Mouse (Mus musculus): ENCODE results near the gene Clpsl2. TPM values are rescaled to one million over a fixed set of nuclear protein-coding genes. Genes with fewer than 3 reads are reported as not detected.

The Clpsl2 gene
- polyA plus RNA-seq, 1 experiment from 2014 or later = not detected

DNA sequence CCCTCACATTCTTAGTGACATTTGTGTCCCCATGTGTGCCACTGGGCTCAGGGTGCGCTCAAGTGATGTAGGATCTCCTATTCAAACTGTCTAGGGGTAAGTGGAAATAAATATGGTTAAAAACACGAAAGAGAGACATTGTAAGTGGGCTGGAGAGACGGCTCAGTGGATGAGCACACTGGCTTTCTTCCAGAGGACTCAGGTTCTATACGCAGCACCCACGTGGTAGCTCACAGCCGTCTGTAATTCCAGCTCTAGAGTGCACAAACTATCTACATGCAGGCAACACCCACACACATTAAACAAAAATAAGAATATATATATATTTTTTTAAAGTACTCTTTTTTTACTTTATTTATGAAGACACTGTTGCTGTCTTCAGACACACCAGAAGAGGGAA lies 23.7 kb downstream of the Clpsl2 start:
- Histone ChIP-seq H3K27me3 (replicated peaks) (no peaks in the 10 kb centered on the region), H3K9me3 (no peaks in the 10 kb centered on the region), H3K4me3 (no peak overlapping the region), H3K27ac (no peak overlapping the region), H3K9ac (no peak overlapping the region), H3K4me2 (no peak overlapping the region), H3K36me3 (replicated peaks) (no peaks in the 10 kb centered on the region), H3K4me1 (peaks cover 11% of the 10 kb centered on the region; the same call in 1 of the 2 replicates)
- no peak for ATAC-seq (replicated peaks)
- WGBS = 81% methylated on average over 6 of the region's 6 CpGs

DNA sequence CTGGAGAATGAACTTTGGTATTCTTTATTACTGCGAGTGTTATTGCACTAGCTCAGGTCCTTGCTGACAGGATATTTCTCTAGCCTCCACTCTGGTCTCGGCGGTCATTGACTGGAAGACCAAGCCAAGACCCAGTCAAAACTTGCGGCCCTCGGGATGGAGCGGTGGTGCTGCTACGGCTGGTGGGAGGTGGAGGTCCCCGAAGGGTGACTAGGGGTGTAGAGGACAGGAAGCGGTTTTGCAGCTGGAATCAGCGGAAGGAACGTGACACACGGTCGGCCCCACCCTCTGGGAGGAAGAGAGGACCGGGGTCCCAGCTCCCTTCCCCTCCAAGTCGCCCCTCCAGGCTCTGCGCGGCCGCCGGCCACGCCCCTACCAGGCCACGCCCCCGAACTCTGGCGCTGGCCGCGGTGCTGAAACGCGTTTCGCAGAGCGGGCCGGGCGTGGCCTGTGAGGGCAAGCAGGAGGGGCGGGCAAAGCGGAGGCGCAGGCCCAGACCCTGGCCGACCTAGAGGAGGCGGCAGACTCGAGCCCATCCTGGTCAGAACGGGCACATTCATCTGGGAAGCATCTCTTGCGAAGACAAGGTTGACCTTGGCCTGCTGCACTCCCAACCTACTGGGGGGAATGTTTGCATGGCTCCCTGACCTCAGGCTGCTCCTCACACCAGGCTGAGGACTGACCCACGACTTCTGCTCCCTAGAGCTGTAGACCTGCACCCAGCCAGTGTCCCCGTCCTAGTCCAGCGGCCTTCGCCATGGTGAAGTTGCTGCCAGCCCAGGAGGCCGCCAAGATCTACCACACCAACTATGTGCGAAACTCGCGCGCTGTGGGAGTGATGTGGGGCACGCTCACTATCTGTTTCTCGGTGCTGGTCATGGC lies 26.3 kb downstream of the Clpsl2 start, which contains the start of gene Lhfpl5:
TSS of gene Lhfpl5 (plus strand) at position 398 of the 882 bp plus-strand sequence.
- Histone ChIP-seq H3K27me3 (replicated peaks) (no peaks in the 10 kb centered on the region), H3K27ac (no peak within 1 kb of the TSS), H3K9ac (peak within 1 kb of the TSS; percentile 38), H3K4me2 (peak within 1 kb of the TSS; percentile 88), H3K4me1 (peaks cover 11% of the 10 kb centered on the region; the same call in 1 of the 2 replicates), H3K9me3 (no peaks in the 10 kb centered on the region), H3K36me3 (replicated peaks) (no peaks in the 10 kb centered on the region), H3K4me3 (peak within 1 kb of the TSS; percentile 45)
- peak; percentile 87 for ATAC-seq (replicated peaks)
- WGBS = 15% methylated on average over 50 of the region's 50 CpGs

DNA sequence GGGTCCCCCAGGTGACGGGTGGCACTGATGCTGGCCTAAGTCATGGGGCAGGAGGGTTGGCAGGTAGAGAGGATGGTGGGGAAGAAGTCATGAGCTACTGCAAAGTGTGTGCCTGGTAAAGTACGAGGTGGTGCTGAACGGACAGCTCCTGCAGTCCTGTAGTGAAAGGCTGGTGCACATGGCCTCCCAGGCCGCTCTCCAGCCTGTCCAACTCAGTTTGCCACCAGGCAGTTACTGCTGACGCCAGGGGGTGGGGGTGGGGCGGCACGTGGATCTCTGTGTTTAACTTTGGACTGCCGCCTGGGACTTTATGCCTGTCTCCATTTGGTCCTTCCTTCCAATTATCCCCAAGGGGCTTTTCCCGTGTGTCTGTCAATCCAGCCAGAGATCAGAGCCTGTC lies 31.2 kb downstream of the Clpsl2 start:
- Histone ChIP-seq H3K27me3 (replicated peaks) (no peaks in the 10 kb centered on the region), H3K36me3 (replicated peaks) (no peaks in the 10 kb centered on the region), H3K9ac (no peak overlapping the region), H3K9me3 (no peaks in the 10 kb centered on the region), H3K4me1 (peaks cover 8% of the 10 kb centered on the region; the same call in 1 of the 2 replicates), H3K27ac (no peak overlapping the region), H3K4me3 (no peak overlapping the region), H3K4me2 (no peak overlapping the region)
- ATAC-seq (replicated peaks) = no peak
- WGBS = 6% methylated on average over 9 of the region's 9 CpGs

DNA sequence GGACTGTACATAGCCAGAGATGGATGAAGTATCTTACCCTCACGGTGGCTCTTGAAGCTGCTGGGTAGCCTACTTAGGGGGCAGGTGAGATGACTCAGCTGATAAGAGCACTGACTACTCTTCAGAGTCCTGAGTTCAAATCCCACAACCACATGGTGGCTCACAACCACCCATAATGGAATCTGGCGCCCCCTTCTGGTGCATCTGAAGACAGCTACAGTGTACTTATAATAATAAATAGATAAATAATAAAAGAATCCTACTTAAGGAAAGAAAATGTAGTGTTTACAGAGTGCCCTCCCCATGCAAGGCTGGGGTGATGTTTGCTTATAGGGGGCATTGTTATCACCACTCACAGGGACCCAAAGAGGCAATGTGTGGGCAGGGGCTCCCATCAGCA lies 31.8 kb downstream of the Clpsl2 start:
- Histone ChIP-seq H3K9ac (no peak overlapping the region), H3K4me1 (peaks cover 2% of the 10 kb centered on the region; the same call in 1 of the 2 replicates), H3K4me2 (no peak overlapping the region), H3K9me3 (no peaks in the 10 kb centered on the region), H3K27me3 (replicated peaks) (no peaks in the 10 kb centered on the region), H3K4me3 (no peak overlapping the region), H3K36me3 (replicated peaks) (no peaks in the 10 kb centered on the region), H3K27ac (no peak overlapping the region)
- ATAC-seq (replicated peaks) = no peak
- 66% methylated on average over 2 of the region's 2 CpGs for WGBS

DNA sequence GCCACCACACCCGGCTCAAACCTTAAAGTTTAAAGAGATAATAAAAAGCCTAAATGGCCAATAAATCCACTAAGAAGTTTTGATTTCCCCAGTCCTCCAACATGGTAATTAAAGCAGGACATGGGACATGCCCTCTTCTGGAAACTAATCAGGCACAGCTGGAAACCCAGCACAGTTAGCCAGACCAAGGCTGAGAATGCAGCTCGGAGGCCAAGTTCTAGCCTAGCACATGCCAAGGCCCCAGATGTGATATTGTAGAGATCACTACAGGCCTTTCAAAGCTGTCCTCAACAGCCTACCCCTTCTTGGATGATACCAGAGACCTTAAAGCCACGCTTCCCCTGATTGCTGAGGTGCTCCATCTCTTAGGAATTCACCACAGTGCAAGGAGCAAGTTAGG lies 37.3 kb downstream of the Clpsl2 start:
- no peak for ATAC-seq (replicated peaks)
- 91% methylated on average over 3 of the region's 3 CpGs for WGBS
- Histone ChIP-seq H3K27ac (no peak overlapping the region), H3K36me3 (replicated peaks) (peaks cover 29% of the 10 kb centered on the region), H3K4me3 (no peak overlapping the region), H3K4me1 (no peaks in the 10 kb centered on the region), H3K9me3 (no peaks in the 10 kb centered on the region), H3K27me3 (replicated peaks) (no peaks in the 10 kb centered on the region), H3K9ac (no peak overlapping the region), H3K4me2 (no peak overlapping the region)

DNA sequence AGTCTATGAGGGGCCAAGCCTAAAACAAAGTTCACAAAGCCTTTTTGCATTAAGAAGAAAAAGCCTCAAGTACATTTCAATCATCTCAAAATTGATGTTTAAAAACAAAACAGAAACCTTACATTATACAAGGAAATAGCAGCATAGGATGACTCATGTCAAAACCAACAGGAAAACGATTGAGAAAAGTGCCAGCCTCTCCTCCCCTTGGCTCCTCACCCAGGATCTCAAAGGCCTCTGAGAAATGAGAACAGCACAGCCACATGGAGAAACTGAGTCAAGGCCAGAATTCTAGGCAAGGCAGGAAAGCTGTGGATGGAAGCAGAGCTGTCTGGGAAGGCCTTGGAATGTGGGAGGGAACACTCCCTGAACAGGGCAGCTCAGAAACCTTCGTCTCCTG lies 39.4 kb downstream of the Clpsl2 start:
- H3K36me3 ChIP-seq (replicated peaks) = peaks cover 42% of the 10 kb centered on the region
- WGBS = 76% methylated on average over 2 of the region's 2 CpGs
- no peak for ATAC-seq (replicated peaks)
- no peaks in the 10 kb centered on the region for H3K4me1 ChIP-seq
- H3K27me3 ChIP-seq (replicated peaks) = no peaks in the 10 kb centered on the region
- H3K4me2 ChIP-seq = no peak overlapping the region
- no peak overlapping the region for H3K27ac ChIP-seq
- H3K4me3 ChIP-seq = no peak overlapping the region
- H3K9ac ChIP-seq = no peak overlapping the region
- no peaks in the 10 kb centered on the region for H3K9me3 ChIP-seq

DNA sequence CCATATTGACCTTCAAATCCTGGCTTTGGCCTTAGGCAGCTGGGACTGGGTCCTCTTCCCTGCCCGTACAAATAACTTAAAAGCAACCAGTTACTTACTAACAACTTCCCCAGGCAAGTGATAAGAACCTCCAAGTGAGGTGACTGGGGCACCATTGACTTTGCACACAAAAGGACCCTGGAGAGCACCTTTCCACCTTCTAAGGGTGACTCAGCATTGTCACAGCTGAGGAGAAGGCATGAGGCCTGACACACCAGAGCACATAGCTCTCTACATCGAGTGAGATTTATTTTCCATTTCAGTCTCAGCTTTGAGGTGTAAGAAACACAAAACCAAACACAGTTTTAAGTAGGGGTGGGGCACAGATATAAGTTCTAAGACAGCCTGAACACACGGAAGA lies 41.4 kb downstream of the Clpsl2 start:
- WGBS = 94% methylated on average over 3 of the region's 3 CpGs
- Histone ChIP-seq H3K27me3 (replicated peaks) (no peaks in the 10 kb centered on the region), H3K9me3 (no peaks in the 10 kb centered on the region)

DNA sequence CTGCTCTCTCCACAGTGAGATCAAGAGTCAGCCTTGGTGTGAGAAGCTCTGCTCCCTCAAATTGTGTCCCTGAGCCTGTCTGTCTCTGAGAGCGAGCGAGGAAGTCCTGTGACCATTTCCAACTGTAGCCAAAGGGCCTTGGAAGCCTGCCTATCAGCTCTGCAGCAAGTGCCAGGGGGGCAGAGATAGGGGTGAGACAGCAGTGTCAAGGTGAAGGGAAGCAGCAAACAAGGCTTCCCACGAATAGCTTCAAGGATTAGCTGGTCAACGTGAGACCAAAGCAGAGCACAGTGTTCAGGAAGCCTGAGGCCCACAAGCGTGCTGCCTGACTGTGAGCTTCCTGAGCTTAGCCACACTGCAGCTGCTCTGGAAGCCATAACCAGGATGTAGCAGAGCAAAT lies 42.3 kb downstream of the Clpsl2 start:
- no peak for ATAC-seq (replicated peaks)
- 93% methylated on average over 5 of the region's 5 CpGs for WGBS
- H3K4me3 ChIP-seq = no peak overlapping the region
- H3K4me2 ChIP-seq = no peak overlapping the region
- no peaks in the 10 kb centered on the region for H3K4me1 ChIP-seq
- H3K27me3 ChIP-seq (replicated peaks) = no peaks in the 10 kb centered on the region
- peaks cover 49% of the 10 kb centered on the region for H3K36me3 ChIP-seq (replicated peaks)
- no peak overlapping the region for H3K9ac ChIP-seq
- no peaks in the 10 kb centered on the region for H3K9me3 ChIP-seq
- no peak overlapping the region for H3K27ac ChIP-seq

More for the DNA sequence above, 41.4 kb downstream of the Clpsl2 start:
- ATAC-seq (replicated peaks) = no peak
- Histone ChIP-seq H3K4me2 (no peak overlapping the region), H3K4me1 (no peaks in the 10 kb centered on the region), H3K9ac (no peak overlapping the region), H3K4me3 (no peak overlapping the region), H3K36me3 (replicated peaks) (peaks cover 42% of the 10 kb centered on the region), H3K27ac (no peak overlapping the region)

DNA sequence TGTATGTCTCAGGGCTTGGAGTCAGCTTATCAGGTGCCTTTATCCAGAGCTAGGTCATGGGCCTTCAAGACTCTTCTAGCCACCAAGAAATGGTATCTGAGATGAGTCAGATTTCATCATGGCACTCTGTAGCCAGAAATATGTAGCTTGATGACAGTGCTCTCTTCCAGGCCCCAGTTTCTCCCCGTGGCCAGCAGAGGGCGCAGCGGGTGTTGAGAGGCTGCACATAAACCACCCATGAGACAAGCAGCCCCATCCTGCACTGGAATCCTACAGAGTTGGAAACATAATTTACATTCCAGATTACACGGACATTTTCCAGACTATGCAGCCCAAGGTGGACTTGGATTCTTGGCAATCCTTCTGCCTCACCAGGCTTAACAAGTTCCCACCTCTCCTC lies 43.8 kb downstream of the Clpsl2 start:
- no peak for ATAC-seq (replicated peaks)
- H3K36me3 ChIP-seq (replicated peaks) = peaks cover 56% of the 10 kb centered on the region
- H3K4me1 ChIP-seq = no peaks in the 10 kb centered on the region
- H3K9ac ChIP-seq = no peak overlapping the region
- no peak overlapping the region for H3K4me3 ChIP-seq
- H3K9me3 ChIP-seq = no peaks in the 10 kb centered on the region
- 27% methylated on average over 4 of the region's 4 CpGs for WGBS
- H3K27me3 ChIP-seq (replicated peaks) = no peaks in the 10 kb centered on the region
- no peak overlapping the region for H3K4me2 ChIP-seq
- no peak overlapping the region for H3K27ac ChIP-seq

DNA sequence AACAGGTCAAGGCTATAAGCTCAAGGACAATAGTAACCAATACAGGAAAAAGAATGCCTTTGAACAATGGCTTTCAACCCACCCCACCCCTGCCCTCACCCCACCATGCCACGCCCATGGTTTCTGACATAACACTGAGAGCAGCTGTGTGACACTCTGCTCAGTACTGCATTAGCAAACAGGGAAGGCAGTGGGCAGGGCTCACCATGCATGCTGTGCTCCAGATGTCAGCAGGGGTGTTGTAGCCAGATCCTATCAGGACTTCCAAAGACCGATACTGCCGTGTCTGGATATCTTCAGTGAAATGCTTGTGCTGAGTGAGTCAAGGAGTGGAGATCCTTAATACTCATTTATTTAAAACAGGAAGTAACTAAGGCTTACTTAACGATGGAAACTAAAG lies 44.8 kb downstream of the Clpsl2 start:
- Histone ChIP-seq H3K27ac (no peak overlapping the region), H3K36me3 (replicated peaks) (peaks cover 60% of the 10 kb centered on the region), H3K4me2 (no peak overlapping the region), H3K9me3 (no peaks in the 10 kb centered on the region), H3K4me1 (no peaks in the 10 kb centered on the region), H3K4me3 (no peak overlapping the region), H3K9ac (no peak overlapping the region), H3K27me3 (replicated peaks) (no peaks in the 10 kb centered on the region)
- ATAC-seq (replicated peaks) = no peak
- WGBS = 84% methylated on average over 4 of the region's 4 CpGs

DNA sequence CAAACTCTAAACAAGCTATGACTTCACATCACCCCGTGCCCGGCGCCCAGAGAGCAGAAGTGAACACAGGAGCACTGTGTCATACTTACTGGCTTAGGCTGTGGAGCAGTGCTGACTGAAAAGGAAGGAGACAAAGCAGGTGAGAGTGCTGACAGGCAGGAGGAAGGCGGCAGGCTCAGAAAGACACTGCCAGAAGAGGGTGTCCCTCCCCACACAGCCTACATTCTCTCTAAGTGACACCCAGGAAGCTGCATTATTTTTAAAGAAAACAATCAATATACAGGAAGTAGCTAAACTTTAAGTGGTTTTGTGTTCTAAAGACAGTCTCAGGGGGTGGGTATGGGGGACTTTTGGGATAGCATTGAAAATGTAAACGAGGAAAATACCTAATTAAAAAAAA lies 51.6 kb downstream of the Clpsl2 start:
- H3K4me3 ChIP-seq = no peak overlapping the region
- no peak overlapping the region for H3K27ac ChIP-seq
- 94% methylated on average over 5 of the region's 5 CpGs for WGBS
- no peak overlapping the region for H3K4me2 ChIP-seq
- no peaks in the 10 kb centered on the region for H3K4me1 ChIP-seq
- H3K36me3 ChIP-seq (replicated peaks) = peaks cover 73% of the 10 kb centered on the region
- ATAC-seq (replicated peaks) = no peak
- no peak overlapping the region for H3K9ac ChIP-seq
- no peaks in the 10 kb centered on the region for H3K9me3 ChIP-seq
- H3K27me3 ChIP-seq (replicated peaks) = no peaks in the 10 kb centered on the region

DNA sequence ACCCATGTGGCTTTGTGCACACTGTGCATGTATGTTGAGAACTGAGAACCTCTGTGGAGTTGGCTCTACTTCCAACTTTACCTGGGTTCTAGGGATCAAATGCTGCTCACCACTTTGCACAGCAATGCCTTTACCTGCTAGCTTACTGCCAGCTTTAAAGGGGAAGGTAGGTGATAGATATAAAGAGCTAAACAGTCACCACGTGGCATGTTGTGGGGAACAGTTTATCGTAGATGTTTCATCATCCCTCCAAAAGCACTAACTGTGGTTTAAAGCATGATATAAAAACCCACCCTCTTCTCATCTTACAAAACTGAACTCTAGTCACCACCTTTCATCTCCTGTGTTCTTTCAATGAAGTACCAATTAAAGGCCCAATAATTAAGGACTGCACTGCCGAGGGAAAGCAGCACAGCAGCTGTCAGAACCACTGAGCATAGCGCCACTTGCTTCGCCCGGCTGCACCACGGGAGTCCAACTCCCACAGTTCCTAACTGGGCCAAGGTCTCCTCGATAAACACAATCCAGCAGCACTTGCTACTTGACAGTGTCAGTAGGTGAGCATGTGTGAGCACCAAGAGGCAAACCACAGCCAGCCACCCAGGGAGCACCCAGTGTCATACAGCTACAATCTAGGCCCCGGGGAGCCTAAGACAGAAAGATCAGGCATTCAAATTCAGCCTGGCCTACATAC lies 52.5 kb downstream of the Clpsl2 start:
- no peak overlapping the region for H3K9ac ChIP-seq
- H3K4me3 ChIP-seq = no peak overlapping the region
- H3K36me3 ChIP-seq (replicated peaks) = peaks cover 66% of the 10 kb centered on the region
- no peak for ATAC-seq (replicated peaks)
- no peak overlapping the region for H3K27ac ChIP-seq
- H3K9me3 ChIP-seq = no peaks in the 10 kb centered on the region
- 83% methylated on average over 9 of the region's 9 CpGs for WGBS
- no peak overlapping the region for H3K4me2 ChIP-seq
- H3K27me3 ChIP-seq (replicated peaks) = no peaks in the 10 kb centered on the region
- H3K4me1 ChIP-seq = no peaks in the 10 kb centered on the region
